Mouse (Mus musculus): Measurements from ENCODE around the gene Dpf2.

Gene Dpf2

GRCm38 (mm10) chr19:5913007-5913719 lies at the start of gene Dpf2:
Gene Dpf2 (minus strand): TSS chr19:5913010.
- peak; percentile 22 for DNase-seq (ENCODE audit: low spot score)

GRCm38 (mm10) chr19:5957371-5957770 lies 44.6 kb upstream of the Dpf2 start:
- DNase-seq (ENCODE audit: low spot score) = no peak

GRCm38 (mm10) chr19:5956685-5957084 lies 43.9 kb upstream of the Dpf2 start:
- peak; percentile 67 for DNase-seq (ENCODE audit: low spot score)

- no peak for DNase-seq (ENCODE audit: low spot score)
These were observed 43.2 kb upstream of the Dpf2 start for GRCm38 (mm10) chr19:5955704-5956670.

GRCm38 (mm10) chr19:5954936-5955335 lies 42.1 kb upstream of the Dpf2 start:
- no peak for DNase-seq (ENCODE audit: low spot score)

- no peak for DNase-seq (ENCODE audit: low spot score)
These were observed 41.4 kb upstream of the Dpf2 start for GRCm38 (mm10) chr19:5954031-5954710.

GRCm38 (mm10) chr19:5953201-5953770 lies 40.5 kb upstream of the Dpf2 start:
- DNase-seq (ENCODE audit: low spot score) = no peak

- DNase-seq (ENCODE audit: low spot score) = no peak
These were observed 39.4 kb upstream of the Dpf2 start for GRCm38 (mm10) chr19:5952071-5952691.

GRCm38 (mm10) chr19:5951631-5952030 lies 38.8 kb upstream of the Dpf2 start:
- DNase-seq (ENCODE audit: low spot score) = no peak

GRCm38 (mm10) chr19:5950218-5950617 lies 37.4 kb upstream of the Dpf2 start:
- DNase-seq (ENCODE audit: low spot score) = no peak

GRCm38 (mm10) chr19:5945891-5946290 lies 33.1 kb upstream of the Dpf2 start:
- no peak for DNase-seq (ENCODE audit: low spot score)

GRCm38 (mm10) chr19:5945027-5945426 lies 32.2 kb upstream of the Dpf2 start:
- DNase-seq (ENCODE audit: low spot score) = no peak

- DNase-seq (ENCODE audit: low spot score) = no peak
These were observed 31.3 kb upstream of the Dpf2 start for GRCm38 (mm10) chr19:5944145-5944544.

GRCm38 (mm10) chr19:5943404-5943803 lies 30.6 kb upstream of the Dpf2 start:
- DNase-seq (ENCODE audit: low spot score) = no peak

GRCm38 (mm10) chr19:5942581-5942980 lies 29.8 kb upstream of the Dpf2 start:
- no peak for DNase-seq (ENCODE audit: low spot score)

GRCm38 (mm10) chr19:5940656-5941055 lies 27.8 kb upstream of the Dpf2 start:
- DNase-seq (ENCODE audit: low spot score) = no peak

GRCm38 (mm10) chr19:5940173-5940572 lies 27.4 kb upstream of the Dpf2 start:
- no peak for DNase-seq (ENCODE audit: low spot score)

GRCm38 (mm10) chr19:5939715-5940114 lies 26.9 kb upstream of the Dpf2 start:
- no peak for DNase-seq (ENCODE audit: low spot score)

GRCm38 (mm10) chr19:5938516-5938915 lies 25.7 kb upstream of the Dpf2 start:
- no peak for DNase-seq (ENCODE audit: low spot score)

- DNase-seq (ENCODE audit: low spot score) = peak; percentile 38
These were observed 25.1 kb upstream of the Dpf2 start for GRCm38 (mm10) chr19:5937836-5938406.

- no peak for DNase-seq (ENCODE audit: low spot score)
These were observed 24.5 kb upstream of the Dpf2 start for GRCm38 (mm10) chr19:5937095-5937835.
